Mouse (Mus musculus): ENCODE results near the gene Tgtp2. TPM values are rescaled to one million over a fixed set of nuclear protein-coding genes. Genes with fewer than 3 reads are reported as not detected.
"Not testable (repeated sequence)": the region's sequence is repeated elsewhere in the genome, so short reads cannot be mapped to it uniquely, and the experiment has no call there.

Tgtp2 gene
- polyA plus RNA-seq, 1 experiment: not detected

DNA sequence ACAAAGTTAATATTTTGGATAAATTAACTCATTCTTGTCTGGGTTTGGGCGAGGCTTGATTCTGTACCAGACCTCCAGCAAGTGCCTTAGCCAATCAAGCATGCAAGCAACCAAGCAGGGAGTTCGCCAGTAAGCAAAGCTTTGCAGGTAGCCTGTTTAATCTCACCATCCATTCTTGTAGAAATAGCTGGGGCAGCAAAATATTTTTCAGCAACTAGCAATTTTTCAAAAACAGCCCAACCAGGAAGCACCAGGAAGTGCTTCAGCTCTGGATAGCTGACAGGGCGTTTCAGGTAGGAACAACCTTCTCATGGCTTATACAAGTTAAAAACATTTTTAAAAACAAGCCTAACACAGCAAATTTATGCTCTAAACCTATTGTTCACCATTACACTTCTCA lies 17.9 kb upstream of the Tgtp2 start:
- no peaks in the 10 kb centered on the region for H3K27me3 ChIP-seq (ENCODE audit: control insufficient read depth, insufficient read depth, low read length, poor library complexity, severe bottlenecking)
- H3K27ac ChIP-seq (ENCODE audit: insufficient read depth, low read length): no peak overlapping the region
- H3K4me3 ChIP-seq (ENCODE audit: low read depth, low read length): no peak overlapping the region
- H3K4me1 ChIP-seq (ENCODE audit: control insufficient read depth, insufficient read depth, low read length): no peaks in the 10 kb centered on the region
- no peak for TF ChIP-seq CTCF (IDR thresholded peaks at IDR 0.05; ENCODE audit: low read depth, low read length)
- no peak for TF ChIP-seq POLR2A (IDR thresholded peaks at IDR 0.05; ENCODE audit: insufficient read depth, low read length)
- no peak for TF ChIP-seq EP300 (IDR thresholded peaks at IDR 0.05; ENCODE audit: insufficient read depth, low read depth, low read length)
- no peak overlapping the region for H3K9ac ChIP-seq (ENCODE audit: low read depth, poor library complexity, severe bottlenecking)
- no peaks in the 10 kb centered on the region for H3K36me3 ChIP-seq (ENCODE audit: control insufficient read depth, insufficient read depth, low read length, poor library complexity, severe bottlenecking)
- H3K9me3 ChIP-seq (replicated peaks; ENCODE audit: control insufficient read depth, insufficient read depth, low read length, poor library complexity, severe bottlenecking): no peaks in the 10 kb centered on the region

DNA sequence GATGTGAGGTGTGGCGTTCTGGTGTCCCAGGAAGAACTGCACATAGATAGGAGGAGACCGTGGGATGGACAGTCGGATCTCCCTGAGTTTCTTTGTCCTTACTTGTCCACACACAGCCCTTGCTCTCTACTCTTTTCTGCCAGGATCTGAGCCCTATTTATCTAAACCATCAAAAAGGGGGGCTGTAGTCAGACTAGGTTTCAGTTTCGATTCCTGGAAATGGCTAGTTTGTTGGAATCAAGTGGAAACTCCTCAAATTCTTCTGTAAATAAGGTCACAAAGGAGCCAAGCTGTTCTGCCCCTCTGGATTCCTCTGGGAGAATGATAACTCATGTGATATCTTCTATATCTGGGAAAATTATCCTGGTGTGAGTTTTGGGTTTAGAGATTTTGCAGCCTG lies 17.4 kb upstream of the Tgtp2 start:
- Histone ChIP-seq H3K9ac (ENCODE audit: low read depth, poor library complexity, severe bottlenecking) (no peak overlapping the region), H3K4me1 (ENCODE audit: control insufficient read depth, insufficient read depth, low read length) (no peaks in the 10 kb centered on the region), H3K4me3 (ENCODE audit: low read depth, low read length) (no peak overlapping the region), H3K27ac (ENCODE audit: insufficient read depth, low read length) (no peak overlapping the region), H3K27me3 (ENCODE audit: control insufficient read depth, insufficient read depth, low read length, poor library complexity, severe bottlenecking) (no peaks in the 10 kb centered on the region), H3K36me3 (ENCODE audit: control insufficient read depth, insufficient read depth, low read length, poor library complexity, severe bottlenecking) (no peaks in the 10 kb centered on the region), H3K9me3 (replicated peaks; ENCODE audit: control insufficient read depth, insufficient read depth, low read length, poor library complexity, severe bottlenecking) (no peaks in the 10 kb centered on the region)
- TF ChIP-seq POLR2A (IDR thresholded peaks at IDR 0.05; ENCODE audit: insufficient read depth, low read length) (no peak), EP300 (IDR thresholded peaks at IDR 0.05; ENCODE audit: insufficient read depth, low read depth, low read length) (no peak), CTCF (IDR thresholded peaks at IDR 0.05; ENCODE audit: low read depth, low read length) (no peak)

DNA sequence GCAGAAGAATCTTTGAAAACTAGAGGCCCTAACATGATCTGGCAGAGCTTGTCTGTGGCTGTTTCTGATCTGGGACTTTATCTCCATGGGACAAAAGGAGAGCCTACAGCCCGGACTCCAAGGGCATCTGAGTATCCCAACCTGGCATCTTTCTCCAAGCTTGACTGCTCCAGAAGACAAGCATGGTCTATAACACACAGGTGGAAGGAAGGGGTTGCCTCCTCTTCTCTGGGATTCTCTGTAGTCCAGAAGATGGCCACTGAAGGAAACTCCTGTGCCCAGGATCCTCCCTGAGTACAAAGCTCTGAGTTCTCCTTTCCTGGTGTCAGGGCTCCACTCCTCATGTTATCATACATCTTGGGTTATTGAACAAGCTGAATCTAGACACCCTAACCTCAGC lies 16.6 kb upstream of the Tgtp2 start:
- Histone ChIP-seq H3K36me3 (ENCODE audit: control insufficient read depth, insufficient read depth, low read length, poor library complexity, severe bottlenecking) (no peaks in the 10 kb centered on the region), H3K4me1 (ENCODE audit: control insufficient read depth, insufficient read depth, low read length) (no peaks in the 10 kb centered on the region), H3K27ac (ENCODE audit: insufficient read depth, low read length) (no peak overlapping the region), H3K9me3 (replicated peaks; ENCODE audit: control insufficient read depth, insufficient read depth, low read length, poor library complexity, severe bottlenecking) (no peaks in the 10 kb centered on the region), H3K4me3 (ENCODE audit: low read depth, low read length) (no peak overlapping the region), H3K9ac (ENCODE audit: low read depth, poor library complexity, severe bottlenecking) (no peak overlapping the region), H3K27me3 (ENCODE audit: control insufficient read depth, insufficient read depth, low read length, poor library complexity, severe bottlenecking) (no peaks in the 10 kb centered on the region)
- TF ChIP-seq EP300 (IDR thresholded peaks at IDR 0.05; ENCODE audit: insufficient read depth, low read depth, low read length): no peak
- TF ChIP-seq CTCF (IDR thresholded peaks at IDR 0.05; ENCODE audit: low read depth, low read length): no peak
- TF ChIP-seq POLR2A (IDR thresholded peaks at IDR 0.05; ENCODE audit: insufficient read depth, low read length): no peak

DNA sequence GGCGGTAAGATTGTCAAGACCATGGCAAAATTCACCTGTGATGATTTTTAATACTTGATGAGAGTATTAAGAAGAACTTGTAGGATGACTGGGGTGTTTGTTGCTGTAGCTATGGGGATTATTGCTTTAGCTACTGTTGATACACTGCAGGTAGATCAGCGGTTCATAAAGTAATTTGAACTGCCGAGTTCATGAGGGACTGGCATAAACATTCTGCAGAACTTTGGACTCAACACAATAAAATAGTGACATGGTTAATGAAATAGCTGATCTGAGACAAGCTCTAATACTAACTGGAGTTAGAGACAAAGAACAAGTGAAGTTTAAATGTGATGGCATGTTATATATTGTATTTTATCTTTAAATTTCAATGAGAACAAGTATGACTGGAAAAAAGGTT lies 14.7 kb upstream of the Tgtp2 start:
- Histone ChIP-seq H3K27me3 (ENCODE audit: control insufficient read depth, insufficient read depth, low read length, poor library complexity, severe bottlenecking) (no peaks in the 10 kb centered on the region), H3K9ac (ENCODE audit: low read depth, poor library complexity, severe bottlenecking) (no peak overlapping the region), H3K4me1 (ENCODE audit: control insufficient read depth, insufficient read depth, low read length) (no peaks in the 10 kb centered on the region), H3K9me3 (replicated peaks; ENCODE audit: control insufficient read depth, insufficient read depth, low read length, poor library complexity, severe bottlenecking) (no peaks in the 10 kb centered on the region), H3K36me3 (ENCODE audit: control insufficient read depth, insufficient read depth, low read length, poor library complexity, severe bottlenecking) (no peaks in the 10 kb centered on the region), H3K4me3 (ENCODE audit: low read depth, low read length) (no peak overlapping the region), H3K27ac (ENCODE audit: insufficient read depth, low read length) (no peak overlapping the region)
- TF ChIP-seq POLR2A (IDR thresholded peaks at IDR 0.05; ENCODE audit: insufficient read depth, low read length) (no peak), CTCF (IDR thresholded peaks at IDR 0.05; ENCODE audit: low read depth, low read length) (no peak), EP300 (IDR thresholded peaks at IDR 0.05; ENCODE audit: insufficient read depth, low read depth, low read length) (no peak)

DNA sequence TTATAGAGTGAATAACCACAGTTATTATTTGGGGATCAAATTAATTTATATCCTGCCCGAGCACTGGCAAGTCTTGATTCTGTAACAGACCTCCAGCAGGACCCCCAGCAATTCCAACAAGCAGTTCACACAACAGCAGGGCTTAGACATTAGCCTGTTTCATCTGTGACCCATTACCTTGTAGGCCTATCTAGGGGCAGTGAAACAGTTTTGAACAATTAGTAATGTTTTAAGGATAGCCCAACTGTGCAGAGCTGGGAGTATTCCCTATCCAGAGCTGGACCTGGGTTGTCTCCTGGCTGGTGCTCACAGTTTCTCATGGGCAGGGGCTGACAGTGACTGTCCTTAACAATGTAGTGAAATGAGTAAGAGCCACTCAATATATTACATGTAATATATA lies 13.0 kb upstream of the Tgtp2 start:
- no peaks in the 10 kb centered on the region for H3K9me3 ChIP-seq (replicated peaks; ENCODE audit: control insufficient read depth, insufficient read depth, low read length, poor library complexity, severe bottlenecking)
- no peak overlapping the region for H3K9ac ChIP-seq (ENCODE audit: low read depth, poor library complexity, severe bottlenecking)
- H3K27me3 ChIP-seq (ENCODE audit: control insufficient read depth, insufficient read depth, low read length, poor library complexity, severe bottlenecking): no peaks in the 10 kb centered on the region
- H3K4me3 ChIP-seq (ENCODE audit: low read depth, low read length): no peak overlapping the region
- no peak overlapping the region for H3K27ac ChIP-seq (ENCODE audit: insufficient read depth, low read length)
- H3K36me3 ChIP-seq (ENCODE audit: control insufficient read depth, insufficient read depth, low read length, poor library complexity, severe bottlenecking): no peaks in the 10 kb centered on the region
- TF ChIP-seq CTCF (IDR thresholded peaks at IDR 0.05; ENCODE audit: low read depth, low read length): no peak
- H3K4me1 ChIP-seq (ENCODE audit: control insufficient read depth, insufficient read depth, low read length): no peaks in the 10 kb centered on the region

DNA sequence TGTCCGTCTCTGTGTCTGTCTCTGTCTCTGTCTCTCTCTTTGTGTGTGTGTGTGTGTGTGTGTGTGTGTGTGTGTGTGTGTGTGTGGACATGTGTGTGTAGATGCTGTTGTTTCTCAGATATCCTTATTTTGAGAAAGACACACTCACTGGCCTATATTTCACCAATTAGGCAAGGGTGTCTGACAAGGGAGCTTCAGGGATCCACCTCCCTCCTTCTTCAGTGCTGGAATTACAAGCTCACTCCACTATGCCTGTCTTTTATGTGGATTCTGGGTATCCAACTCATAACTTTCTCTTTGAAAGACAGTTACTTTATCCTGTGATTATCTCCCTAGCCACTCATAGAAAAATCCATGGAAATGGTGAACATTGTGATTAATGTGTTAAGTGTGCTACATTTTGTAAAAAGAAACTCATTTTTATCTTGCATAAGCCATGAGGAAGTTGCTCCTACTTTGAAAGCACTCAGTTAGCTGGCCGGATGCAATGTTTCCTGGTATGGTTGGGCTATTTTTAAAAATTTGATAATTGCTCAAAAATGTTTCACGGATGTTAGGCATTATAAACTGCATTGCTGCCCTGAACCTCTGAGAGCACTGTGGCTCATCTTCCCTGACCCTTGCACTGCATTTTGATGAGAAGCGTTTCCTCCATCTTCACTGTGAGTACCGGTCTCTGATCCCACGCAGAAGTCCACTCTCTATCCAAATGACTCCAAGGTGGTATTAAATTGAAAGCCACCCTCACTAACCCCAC lies 12.2 kb upstream of the Tgtp2 start, which contains the start of gene Ifi47:
TSS of gene Ifi47 (plus strand) at position 587 of the 757 bp plus-strand sequence.
- not testable (repeated sequence) for H3K27me3 ChIP-seq (ENCODE audit: control insufficient read depth, insufficient read depth, low read length, poor library complexity, severe bottlenecking); H3K9me3 ChIP-seq (replicated peaks; ENCODE audit: control insufficient read depth, insufficient read depth, low read length, poor library complexity, severe bottlenecking); H3K4me3 ChIP-seq (ENCODE audit: low read depth, low read length); H3K36me3 ChIP-seq (ENCODE audit: control insufficient read depth, insufficient read depth, low read length, poor library complexity, severe bottlenecking); H3K27ac ChIP-seq (ENCODE audit: insufficient read depth, low read length); H3K9ac ChIP-seq (ENCODE audit: low read depth, poor library complexity, severe bottlenecking); H3K4me1 ChIP-seq (ENCODE audit: control insufficient read depth, insufficient read depth, low read length)
